Mouse (Mus musculus): ENCODE data around the gene Hsd11b2. TPM values are rescaled to one million over a fixed set of nuclear protein-coding genes. Genes with fewer than 3 reads are reported as not detected.

Gene Hsd11b2
- polyA plus RNA-seq, 1 experiment from 2014 or later: 35.6 TPM

GRCm38 (mm10) chr8:105566703-105567595 lies 48.4 kb downstream of the Hsd11b2 start:
- Histone ChIP-seq H3K4me3 (replicated peaks) (peak overlapping the region; percentile 93), H3K27ac (no peak overlapping the region), H3K27me3 (0 out of 2 replicates have a peak, but pooled peaks cover 7% of the 10 kb centered on the region), H3K9ac (peak overlapping the region; percentile 51), H3K36me3 (peaks cover 12% of the 10 kb centered on the region), H3K4me2 (peak overlapping the region; percentile 80), H3K9me3 (replicated peaks) (no peaks in the 10 kb centered on the region), H3K4me1 (peaks cover 25% of the 10 kb centered on the region)
- WGBS: 26% methylated on average over 27 of the region's 27 CpGs
- no peak for ATAC-seq (replicated peaks; ENCODE audit: low FRiP score)

GRCm38 (mm10) chr8:105571810-105572209 lies 53.3 kb downstream of the Hsd11b2 start:
- Histone ChIP-seq H3K4me1 (peaks cover 5% of the 10 kb centered on the region), H3K27me3 (0 out of 2 replicates have a peak, but pooled peaks cover 7% of the 10 kb centered on the region), H3K9me3 (replicated peaks) (no peaks in the 10 kb centered on the region), H3K9ac (no peak overlapping the region), H3K4me2 (no peak overlapping the region), H3K27ac (no peak overlapping the region), H3K36me3 (no peaks in the 10 kb centered on the region), H3K4me3 (replicated peaks) (no peak overlapping the region)
- ATAC-seq (replicated peaks; ENCODE audit: low FRiP score): no peak
- 87% methylated on average over 9 of the region's 9 CpGs for WGBS

GRCm38 (mm10) chr8:105573427-105573826 lies 54.9 kb downstream of the Hsd11b2 start:
- no peak for ATAC-seq (replicated peaks; ENCODE audit: low FRiP score)
- H3K9ac ChIP-seq: no peak overlapping the region
- H3K27me3 ChIP-seq: no peaks in the 10 kb centered on the region
- no peaks in the 10 kb centered on the region for H3K36me3 ChIP-seq
- no peak overlapping the region for H3K27ac ChIP-seq
- H3K4me2 ChIP-seq: no peak overlapping the region
- H3K4me1 ChIP-seq: no peaks in the 10 kb centered on the region
- H3K9me3 ChIP-seq (replicated peaks): no peaks in the 10 kb centered on the region
- H3K4me3 ChIP-seq (replicated peaks): no peak overlapping the region

Other genes starting within 250 kb of the Hsd11b2 start
- gene Hsf4, start 249.0 kb upstream of the Hsd11b2 start, polyA plus RNA-seq (2015; fragmentation: Nextera tagmentation; extraction: Ambion mirVana): 0.12 and 0.13 TPM in 2 replicates
- gene Nol3, start 242.6 kb upstream of the Hsd11b2 start, polyA plus RNA-seq (2015; fragmentation: Nextera tagmentation; extraction: Ambion mirVana): 0.84 and 1.1 TPM in 2 replicates
- gene 4931428F04Rik, start 228.9 kb upstream of the Hsd11b2 start, polyA plus RNA-seq (2015; fragmentation: Nextera tagmentation; extraction: Ambion mirVana): 10.6 and 12.6 TPM in 2 replicates
- 21.6 and 25.4 TPM in 2 replicates for gene Exoc3l, start 222.7 kb upstream of the Hsd11b2 start, polyA plus RNA-seq (2015; fragmentation: Nextera tagmentation; extraction: Ambion mirVana)
- 88.8 and 103 TPM in 2 replicates for gene E2f4, start 221.1 kb upstream of the Hsd11b2 start, polyA plus RNA-seq (2015; fragmentation: Nextera tagmentation; extraction: Ambion mirVana)
- gene Elmo3, start 213.2 kb upstream of the Hsd11b2 start, polyA plus RNA-seq (2015; fragmentation: Nextera tagmentation; extraction: Ambion mirVana): 10.6 and 11.5 TPM in 2 replicates
- gene Lrrc29, start 192.5 kb upstream of the Hsd11b2 start, polyA plus RNA-seq (2015; fragmentation: Nextera tagmentation; extraction: Ambion mirVana): 2.2 and 2.6 TPM in 2 replicates
- gene Tmem208, start 192.4 kb upstream of the Hsd11b2 start, polyA plus RNA-seq (2015; fragmentation: Nextera tagmentation; extraction: Ambion mirVana): 119 and 125 TPM in 2 replicates
- gene Fhod1, start 170.8 kb upstream of the Hsd11b2 start, polyA plus RNA-seq (2015; fragmentation: Nextera tagmentation; extraction: Ambion mirVana): 3.5 TPM in 2 replicates
- gene Slc9a5, start 169.9 kb upstream of the Hsd11b2 start, polyA plus RNA-seq (2015; fragmentation: Nextera tagmentation; extraction: Ambion mirVana): 2.5 and 2.9 TPM in 2 replicates
- 0.39 and 0.50 TPM in 2 replicates for gene Plekhg4, start 145.5 kb upstream of the Hsd11b2 start, polyA plus RNA-seq (2015; fragmentation: Nextera tagmentation; extraction: Ambion mirVana)
- gene Kctd19, start 105.3 kb upstream of the Hsd11b2 start, polyA plus RNA-seq (2015; fragmentation: Nextera tagmentation; extraction: Ambion mirVana): not detected in 2 replicates
- 0.18 and 0.22 TPM in 2 replicates for gene Lrrc36, start 105.2 kb upstream of the Hsd11b2 start, polyA plus RNA-seq (2015; fragmentation: Nextera tagmentation; extraction: Ambion mirVana)
- gene Tppp3, start 47.2 kb upstream of the Hsd11b2 start, polyA plus RNA-seq (2015; fragmentation: Nextera tagmentation; extraction: Ambion mirVana): 30.7 and 38.3 TPM in 2 replicates
- gene Zdhhc1, start 21.9 kb upstream of the Hsd11b2 start, polyA plus RNA-seq (2015; fragmentation: Nextera tagmentation; extraction: Ambion mirVana): 39.2 and 43.7 TPM in 2 replicates
- gene Atp6v0d1, start 47.3 kb downstream of the Hsd11b2 start, polyA plus RNA-seq (2015; fragmentation: Nextera tagmentation; extraction: Ambion mirVana): 85.8 and 88.3 TPM in 2 replicates
- gene Ripor1, start 86.5 kb downstream of the Hsd11b2 start, polyA plus RNA-seq (2015; fragmentation: Nextera tagmentation; extraction: Ambion mirVana): 33.3 and 39.5 TPM in 2 replicates
- 134 TPM in 2 replicates for gene Ctcf, start 117.8 kb downstream of the Hsd11b2 start, polyA plus RNA-seq (2015; fragmentation: Nextera tagmentation; extraction: Ambion mirVana)
- 0.83 and 1.1 TPM in 2 replicates for gene Agrp, start 118.6 kb downstream of the Hsd11b2 start, polyA plus RNA-seq (2015; fragmentation: Nextera tagmentation; extraction: Ambion mirVana)
- 0.63 and 0.78 TPM in 2 replicates for gene Carmil2, start 167.5 kb downstream of the Hsd11b2 start, polyA plus RNA-seq (2015; fragmentation: Nextera tagmentation; extraction: Ambion mirVana)
- gene Acd, start 182.3 kb downstream of the Hsd11b2 start, polyA plus RNA-seq (2015; fragmentation: Nextera tagmentation; extraction: Ambion mirVana): 55.3 and 67.2 TPM in 2 replicates
- gene Pard6a, start 182.4 kb downstream of the Hsd11b2 start, polyA plus RNA-seq (2015; fragmentation: Nextera tagmentation; extraction: Ambion mirVana): 16.9 and 18.0 TPM in 2 replicates
- 0.26 TPM in 1 of 2 replicates, not detected in the other for gene 4933405L10Rik, start 188.9 kb downstream of the Hsd11b2 start, polyA plus RNA-seq (2015; fragmentation: Nextera tagmentation; extraction: Ambion mirVana)
- 28.8 and 31.0 TPM in 2 replicates for gene Enkd1, start 189.5 kb downstream of the Hsd11b2 start, polyA plus RNA-seq (2015; fragmentation: Nextera tagmentation; extraction: Ambion mirVana)
- 21.2 and 23.7 TPM in 2 replicates for gene Gfod2, start 239.9 kb downstream of the Hsd11b2 start, polyA plus RNA-seq (2015; fragmentation: Nextera tagmentation; extraction: Ambion mirVana)

All from kidney, embryonic 15.5 days (tissue).